Mouse (Mus musculus) yolk sac, embryonic 10.5 days (tissue): ENCODE measurements around the gene Creld2.

Experiments
- DNase-seq: peaks from one replicate; pipeline ENCODE4 v3.0.0-alpha.2; 2017; ENCODE audit warnings: low spot score

The Creld2 gene

DNA sequence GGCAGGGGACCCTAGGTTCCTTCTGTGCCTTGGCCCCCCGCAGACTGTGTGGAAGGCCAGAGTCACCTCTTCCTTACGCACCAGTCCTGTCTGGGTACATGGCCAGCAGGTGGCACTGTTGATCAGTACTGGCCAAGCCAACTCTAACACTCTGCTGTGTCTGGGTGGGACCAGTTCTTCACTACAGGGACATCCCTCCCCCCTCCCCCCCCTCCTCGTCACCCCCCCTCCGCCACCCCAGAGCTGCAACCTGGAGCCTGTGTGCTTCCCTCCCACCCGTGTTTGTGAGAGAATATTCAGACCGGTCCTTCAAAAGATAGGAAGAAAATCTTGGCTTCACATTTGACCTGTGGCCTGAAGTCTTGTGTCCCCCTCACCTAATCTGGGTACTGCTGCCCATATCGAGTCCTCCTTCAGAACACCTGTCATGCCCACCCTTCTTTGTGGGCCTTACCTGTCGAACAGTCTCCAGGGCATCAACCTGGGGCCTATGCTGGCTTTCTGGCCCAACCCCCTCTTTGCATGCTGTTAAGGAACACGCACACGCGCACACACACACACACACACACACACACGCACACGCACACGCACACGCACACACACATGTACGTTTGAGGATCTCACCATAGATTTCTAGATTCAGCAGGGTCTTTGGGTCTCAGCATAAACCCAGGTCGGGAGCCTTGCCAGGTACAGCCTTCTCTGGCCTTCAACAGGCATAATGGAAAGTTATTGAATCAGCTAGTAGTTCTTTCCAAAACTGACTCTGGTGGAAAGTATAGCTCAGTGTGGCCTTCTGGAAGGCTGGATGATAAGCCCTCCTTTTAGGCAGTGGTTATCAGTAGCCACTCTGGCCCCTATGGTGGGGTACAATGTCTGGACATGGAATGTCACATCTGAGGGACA, 9.6 kb downstream of the Creld2 start:
- peak; percentile 78 for DNase-seq

DNA sequence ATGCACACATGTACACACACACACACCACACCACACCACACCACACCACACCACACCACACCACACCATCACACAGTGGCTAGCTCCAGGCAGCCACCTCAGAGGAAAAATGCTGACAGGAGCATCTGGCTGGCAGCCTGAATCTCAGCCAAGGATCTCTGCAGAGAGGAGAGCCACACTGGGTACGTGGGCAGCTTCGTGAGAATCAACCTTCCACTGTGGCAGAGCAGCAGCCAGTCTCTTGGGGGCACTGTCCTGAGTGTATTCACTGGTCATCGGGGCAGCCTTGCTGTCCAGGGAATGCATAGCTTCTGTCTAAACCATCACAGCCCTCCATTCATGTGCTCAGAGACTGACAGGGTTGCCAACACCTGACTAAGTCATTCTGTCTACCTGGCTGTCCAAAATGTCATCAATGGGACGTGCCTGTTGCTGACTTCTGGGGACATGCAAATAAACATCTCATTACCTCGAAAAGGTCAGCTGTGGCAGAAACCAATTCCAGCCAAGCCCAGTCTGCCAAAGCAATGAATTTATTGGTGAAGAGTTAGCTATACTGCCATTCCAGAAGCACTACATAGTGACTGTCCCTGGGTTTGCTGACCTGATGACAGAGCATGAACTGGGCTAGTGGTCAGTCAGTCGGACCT, 10.5 kb downstream of the Creld2 start:
- DNase-seq, result no peak

DNA sequence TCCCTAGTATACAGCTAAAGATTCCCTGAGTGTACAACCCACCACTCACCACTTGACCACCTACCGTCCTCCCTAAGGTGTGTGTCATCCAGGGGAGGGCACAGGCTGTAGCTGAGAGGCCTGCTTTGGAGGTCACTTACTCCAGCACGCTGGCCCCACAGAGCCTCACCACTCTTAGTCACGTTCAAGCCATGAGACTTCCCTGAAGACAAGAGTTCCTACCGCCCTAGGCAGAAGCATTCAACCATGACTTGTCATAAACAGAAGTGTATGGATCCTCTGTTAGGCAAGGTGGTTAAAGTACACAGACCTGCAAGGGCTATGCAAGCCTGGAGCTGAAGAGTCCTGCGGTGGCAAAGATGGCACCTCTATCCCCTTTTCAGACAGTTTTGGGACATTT, 11.2 kb downstream of the Creld2 start:
- DNase-seq, result no peak

- DNase-seq, result no peak
Measured at GRCm38 (mm10) chr15:88831482-88831881, 12.0 kb downstream of the Creld2 start.

- no peak for DNase-seq
Measured at GRCm38 (mm10) chr15:88832536-88832935, 13.1 kb downstream of the Creld2 start.

DNA sequence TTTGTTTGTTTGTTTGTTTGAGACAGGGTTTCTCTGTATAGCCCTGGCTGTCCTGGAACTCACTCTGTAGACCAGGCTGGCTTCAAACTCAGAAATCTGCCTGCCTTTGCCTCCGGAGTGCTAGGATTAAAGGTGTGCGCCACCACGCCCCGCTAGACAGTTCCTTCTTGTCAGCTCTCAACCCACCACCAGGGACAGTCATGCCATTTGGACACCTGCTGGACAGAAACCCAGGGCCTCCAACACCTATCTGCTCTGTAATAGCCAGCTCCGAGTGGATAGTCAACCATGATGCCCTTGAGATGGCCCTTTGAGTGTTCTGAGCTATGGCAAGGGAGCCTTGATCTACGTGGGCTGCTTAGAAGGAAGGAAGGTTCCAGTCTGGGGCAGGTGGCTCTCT, 16.6 kb downstream of the Creld2 start:
- DNase-seq, result no peak

GRCm38 (mm10) chr15:88836571-88836970, 17.1 kb downstream of the Creld2 start:
- no peak for DNase-seq

GRCm38 (mm10) chr15:88837199-88837932, 17.9 kb downstream of the Creld2 start:
- peak; percentile 84 for DNase-seq

DNA sequence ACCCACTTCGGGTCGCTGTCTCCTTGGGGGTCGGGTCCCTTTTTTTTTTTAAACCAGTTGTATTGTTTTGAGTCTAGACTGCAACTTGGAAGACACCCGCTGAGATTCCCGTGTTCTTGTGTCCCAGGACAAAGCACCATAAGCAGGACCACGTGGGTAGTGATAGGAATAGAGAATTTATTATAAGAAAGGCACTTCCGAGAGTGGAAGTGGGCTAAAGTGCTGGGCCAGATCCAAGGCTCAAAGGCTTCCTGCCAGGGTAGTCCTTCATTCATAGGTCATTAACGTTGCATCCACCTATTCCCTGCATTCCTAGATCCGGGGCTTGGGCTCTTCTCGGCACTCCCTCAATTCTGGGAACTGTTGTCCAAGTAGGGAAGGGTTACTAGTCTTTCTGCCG, 18.5 kb downstream of the Creld2 start:
- DNase-seq, result no peak

- DNase-seq, result peak; percentile 77
Measured at GRCm38 (mm10) chr15:88839271-88839670, 19.8 kb downstream of the Creld2 start.

DNA sequence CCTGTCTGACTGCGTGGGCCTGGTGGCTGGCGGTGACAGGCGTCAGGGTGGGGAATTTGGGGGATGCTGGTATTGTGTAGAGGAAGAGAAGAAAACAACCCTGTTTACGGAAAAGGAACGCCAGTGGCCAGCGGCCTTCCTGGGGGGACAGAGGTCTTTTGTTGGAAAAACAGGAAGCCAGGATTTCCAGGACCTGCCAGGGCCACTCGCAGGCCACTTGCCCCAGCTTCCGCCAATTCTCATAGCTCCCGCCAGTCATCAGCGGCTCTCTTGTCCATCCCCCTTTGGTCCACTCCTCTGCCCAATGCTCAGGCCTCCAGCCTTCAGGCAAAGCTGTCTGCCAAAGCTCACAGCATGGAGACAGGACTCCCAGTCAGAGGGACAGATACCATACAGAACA, 20.7 kb downstream of the Creld2 start:
- DNase-seq, result no peak

DNA sequence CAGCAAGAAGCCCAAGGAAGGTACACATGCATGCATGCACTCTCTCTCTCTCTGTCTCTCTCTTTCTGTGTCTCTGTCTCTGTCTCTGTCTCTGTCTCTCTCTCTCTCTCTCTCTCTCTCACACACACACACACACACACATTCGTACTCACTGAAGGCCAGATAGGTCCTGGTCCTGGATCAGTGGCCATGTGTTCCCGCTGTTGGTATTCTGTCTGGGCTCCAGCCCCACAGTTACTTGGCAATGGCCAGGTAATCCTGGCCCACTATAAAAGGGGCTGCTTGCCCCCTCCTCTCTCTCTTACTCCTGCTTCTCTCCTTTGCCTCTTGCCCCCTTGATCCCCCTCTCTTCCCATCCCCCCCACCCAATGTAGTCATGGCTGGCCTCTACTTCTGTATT, 21.7 kb downstream of the Creld2 start:
- no peak for DNase-seq

DNA sequence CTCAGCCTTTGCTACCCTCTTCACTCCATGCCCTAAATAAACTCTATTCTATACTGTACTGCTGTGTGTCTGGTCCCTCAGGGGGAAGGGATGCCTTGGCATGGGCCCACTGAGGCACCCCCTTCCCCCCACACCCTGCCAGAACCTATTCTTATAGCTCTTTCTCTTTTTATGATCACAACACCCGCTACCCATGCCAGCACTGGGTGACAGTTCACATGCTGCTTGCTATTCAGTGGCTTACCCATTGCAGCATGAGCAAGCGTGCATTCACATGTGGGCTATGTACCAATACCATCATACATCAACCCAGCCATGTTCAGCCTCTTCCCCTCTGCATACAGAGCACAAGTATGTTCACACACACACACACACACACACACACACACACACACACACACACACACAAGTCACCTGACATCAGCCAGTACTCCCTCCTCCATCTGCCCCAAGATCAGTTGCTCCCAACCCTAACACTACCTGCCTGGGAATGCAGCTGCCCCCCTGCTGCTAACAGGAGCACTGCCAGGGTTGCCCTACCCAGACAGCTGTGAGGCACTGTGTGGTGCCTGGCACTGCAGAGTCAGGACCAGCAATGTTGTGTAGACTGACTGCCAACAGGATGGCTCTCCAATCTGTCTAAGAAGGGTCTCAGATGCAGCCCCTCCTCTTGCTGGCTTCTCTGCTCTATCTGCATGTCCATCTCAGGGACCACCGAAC, 22.3 kb downstream of the Creld2 start:
- no peak for DNase-seq

DNA sequence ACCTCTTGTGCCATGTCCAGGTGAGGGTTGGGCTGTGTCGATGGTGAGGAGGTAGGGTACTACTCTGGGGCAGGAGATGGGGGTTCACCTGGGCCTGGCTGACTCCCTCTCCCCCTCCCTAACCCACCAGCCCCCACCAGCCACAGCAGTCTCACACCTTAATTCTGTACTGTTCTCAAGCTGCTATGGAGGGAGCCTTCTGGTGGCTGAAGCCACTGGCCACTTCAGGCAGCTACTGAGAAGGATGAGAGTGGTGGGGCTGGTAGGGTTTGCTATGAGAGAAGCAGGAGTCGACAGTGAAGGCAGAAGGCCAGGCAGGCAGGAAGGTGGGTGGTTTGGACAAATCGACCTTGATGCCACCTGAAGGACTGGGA, 22.8 kb downstream of the Creld2 start:
- no peak for DNase-seq

DNA sequence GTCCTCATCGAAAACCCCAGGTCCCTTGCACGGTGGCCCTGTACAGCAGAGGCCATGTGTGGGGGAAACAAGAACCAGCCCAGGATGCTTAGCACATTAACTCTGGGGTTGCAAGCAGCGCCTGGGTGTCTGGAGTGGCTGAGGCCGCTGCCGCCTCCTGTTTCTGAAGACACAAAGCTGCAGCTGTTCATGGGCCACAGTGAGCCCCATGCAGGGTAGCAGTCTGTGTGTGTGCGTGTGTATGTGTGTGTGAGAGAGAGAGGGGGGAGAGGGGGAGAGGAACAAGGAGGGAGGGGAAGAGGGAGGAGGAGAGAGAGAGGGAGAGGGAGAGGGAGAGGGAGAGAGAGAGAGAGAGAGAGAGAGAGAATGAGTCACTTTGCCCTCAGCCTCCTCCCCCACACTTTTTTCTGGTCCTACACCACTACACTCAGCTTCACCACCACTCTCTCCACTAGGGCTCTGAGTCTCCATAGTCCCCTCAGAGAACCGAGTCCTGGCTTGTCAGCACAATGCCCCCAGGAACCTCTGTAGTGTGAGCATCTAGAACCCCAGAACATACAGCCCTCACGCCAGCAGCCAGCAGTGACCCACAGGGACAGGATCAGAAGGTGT, 24.1 kb downstream of the Creld2 start:
- DNase-seq, result no peak

- DNase-seq, result no peak
Measured at GRCm38 (mm10) chr15:88844966-88845365, 25.5 kb downstream of the Creld2 start.

DNA sequence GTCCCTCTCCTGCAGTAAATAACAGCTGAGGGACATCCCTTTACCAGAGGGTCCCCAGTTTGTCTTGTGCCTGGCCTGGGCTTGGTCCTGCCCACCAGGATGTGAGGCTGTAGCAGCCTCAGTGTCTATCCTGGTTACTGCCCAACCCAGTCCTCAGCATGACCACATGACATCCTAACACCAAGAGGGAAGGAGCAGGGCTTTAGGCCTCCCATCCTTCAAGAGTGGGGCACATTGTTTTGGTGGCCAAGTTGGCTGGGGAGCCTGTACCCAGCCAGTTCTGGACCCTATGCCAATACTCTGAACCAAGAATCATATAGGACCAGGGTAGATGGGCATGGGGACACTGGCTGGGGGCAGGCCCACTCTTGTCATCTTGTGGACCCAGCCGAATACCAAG, 29.2 kb downstream of the Creld2 start:
- no peak for DNase-seq

GRCm38 (mm10) chr15:88849621-88850020, 30.2 kb downstream of the Creld2 start:
- DNase-seq, result no peak

GRCm38 (mm10) chr15:88850146-88850826, 30.8 kb downstream of the Creld2 start:
- DNase-seq, result no peak

- no peak for DNase-seq
Measured at GRCm38 (mm10) chr15:88851076-88851475, 31.6 kb downstream of the Creld2 start.

- no peak for DNase-seq
Measured at GRCm38 (mm10) chr15:88851507-88852149, 32.2 kb downstream of the Creld2 start.
